Mouse (Mus musculus): ENCODE measurements around the gene A630095N17Rik. TPM values are rescaled to one million over a fixed set of nuclear protein-coding genes. Genes with fewer than 3 reads are reported as not detected.

The A630095N17Rik gene
- total RNA-seq, 2 experiments from 2014 or later: not detected

Small RNA genes lying within 50 kb of the gene (microRNA-seq; reads per million reads assigned to microRNA genes)
- 0 reads per million in 2 experiments for gene Gm27943 (ENCODE audit: borderline replicate concordance in 2 of 2)

Other genes with a start within 250 kb of the A630095N17Rik start
- 1 to 10 TPM; 5.3 to 6.1 TPM for gene Nhej1, start 106.9 kb downstream of the A630095N17Rik start, total RNA-seq (2021)
- under 1 TPM in 1 of 2 experiments, not detected in 1; 0.13 TPM for gene Slc23a3, start 98.2 kb downstream of the A630095N17Rik start, total RNA-seq (2021)
- 10 to 100 TPM; 12.9 to 13.3 TPM for gene Cnppd1, start 89.4 kb downstream of the A630095N17Rik start, total RNA-seq (2021)
- 1 to 10 TPM; 7.8 to 9.7 TPM for gene Retreg2, start 89.3 kb downstream of the A630095N17Rik start, total RNA-seq (2021)
- 10 to 100 TPM; 12.8 to 16.8 TPM for gene Zfand2b, start 63.5 kb downstream of the A630095N17Rik start, total RNA-seq (2021)
- 10 to 100 TPM; 23.5 to 31.0 TPM for gene Abcb6, start 51.7 kb downstream of the A630095N17Rik start, total RNA-seq (2021)
- gene Ankzf1, start 40.0 kb downstream of the A630095N17Rik start, total RNA-seq (2021): 1 to 10 TPM; 4.3 to 5.0 TPM
- gene Atg9a, start 39.9 kb downstream of the A630095N17Rik start, total RNA-seq (2021): 10 to 100 TPM; 85.5 to 88.1 TPM
- gene Glb1l, start 21.3 kb downstream of the A630095N17Rik start, total RNA-seq (2021): 1 to 10 TPM; 1.9 to 2.7 TPM
- 10 to 100 TPM; 23.1 to 26.0 TPM for gene Stk16, start 21.3 kb downstream of the A630095N17Rik start, total RNA-seq (2021)
- gene Tuba4a, start 12.2 kb downstream of the A630095N17Rik start, total RNA-seq (2021): 100 to 1,000 TPM; 749 to 982 TPM
- gene Dnajb2, start 4.3 kb upstream of the A630095N17Rik start, total RNA-seq (2021): 10 to 100 TPM; 58.4 to 60.9 TPM
- gene Ptprn, start 32.4 kb upstream of the A630095N17Rik start, total RNA-seq (2021): not detected
- not detected for gene Resp18, start 46.3 kb upstream of the A630095N17Rik start, total RNA-seq (2021)
- gene Dnpep, start 85.9 kb upstream of the A630095N17Rik start, total RNA-seq (2021): 10 to 100 TPM; 46.1 to 51.4 TPM
- gene Des, start 128.2 kb upstream of the A630095N17Rik start, total RNA-seq (2021): 1,000 to 10,000 TPM; 1,914 to 2,104 TPM
- gene Speg, start 143.2 kb upstream of the A630095N17Rik start, total RNA-seq (2021): 100 to 1,000 TPM; 200 to 244 TPM
- gene Gmppa, start 203.8 kb upstream of the A630095N17Rik start, total RNA-seq (2021): 10 to 100 TPM; 32.0 to 37.2 TPM
- not detected for gene Asic4, start 218.3 kb upstream of the A630095N17Rik start, total RNA-seq (2021)
- gene Chpf, start 247.2 kb upstream of the A630095N17Rik start, total RNA-seq (2021): 1 to 10 TPM; 5.5 to 7.9 TPM
- gene Tmem198, start 247.4 kb upstream of the A630095N17Rik start, total RNA-seq (2021): under 1 TPM; 0.36 to 0.43 TPM

All from gastrocnemius, postnatal 25 days (tissue).